Mouse (Mus musculus) erythroblast, embryonic 14.5 days (primary cell): ENCODE measurements around the gene Tex37. TPM values are rescaled to one million over a fixed set of nuclear protein-coding genes. Genes with fewer than 3 reads are reported as not detected.

Experiments
- H3K27me3 ChIP-seq: 2 replicates; pipeline ENCODE4 v1.6.1; 2012; ENCODE audit warnings: inconsistent platforms; ENCODE audit not compliant: control insufficient read depth
- H3K36me3 ChIP-seq: 2 replicates; pipeline ENCODE4 v1.6.1; 2012; ENCODE audit warnings: mild to moderate bottlenecking, inconsistent platforms; ENCODE audit not compliant: control insufficient read depth
- H3K4me1 ChIP-seq: 2 replicates; pipeline ENCODE4 v1.6.1; 2012; ENCODE audit warnings: inconsistent platforms; ENCODE audit not compliant: control insufficient read depth
- H3K4me3 ChIP-seq: replicated peaks from 2 replicates; pipeline ENCODE3; 2012; ENCODE audit warnings: moderate library complexity, mild to moderate bottlenecking, inconsistent platforms
- H3K9me3 ChIP-seq: 2 replicates; pipeline ENCODE4 v1.6.1; 2012; ENCODE audit warnings: low read length, inconsistent platforms, mixed read lengths; ENCODE audit not compliant: control insufficient read depth
- GATA1 ChIP-seq: IDR thresholded peaks from 2 replicates; pipeline ENCODE4 v1.6.1; 2012; ENCODE audit warnings: low read length, inconsistent platforms, mixed read lengths
- TAL1 ChIP-seq: IDR thresholded peaks from 3 replicates; pipeline ENCODE4 v1.6.1; 2012; ENCODE audit warnings: low read length, inconsistent platforms, mixed read lengths
- polyA plus RNA-seq: library from polyadenylated mRNA; stranded (reverse); fragments of >175 nt; gene quantifications from 2 replicates; pipeline ENCODE4 v1.2.3, GENCODE M21; 2012

Tex37 gene
- polyA plus RNA-seq, 1 experiment: not detected

DNA sequence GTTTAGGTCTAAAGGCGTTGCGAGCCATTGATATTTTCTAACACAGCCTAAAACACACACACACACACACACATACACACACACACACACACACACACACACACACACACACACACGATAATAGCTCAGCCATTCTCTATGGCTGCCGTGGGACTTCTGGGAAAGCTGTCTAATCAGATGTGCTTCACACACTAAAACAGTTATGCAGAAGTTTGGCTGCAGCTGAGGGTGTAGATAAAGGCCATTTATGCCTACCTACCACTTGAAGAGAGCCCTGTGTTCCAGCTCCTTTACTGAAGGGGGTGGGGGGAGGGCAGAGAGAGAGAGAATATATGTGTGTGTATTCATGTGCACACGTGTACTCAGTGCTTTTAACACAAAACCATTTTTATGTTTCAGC lies 15.0 kb downstream of the Tex37 start:
- no peak for TF ChIP-seq TAL1
- TF ChIP-seq GATA1: no peak
- Histone ChIP-seq H3K36me3 (peaks cover 61% of the 10 kb centered on the region), H3K4me1 (peaks cover 7% of the 10 kb centered on the region)

DNA sequence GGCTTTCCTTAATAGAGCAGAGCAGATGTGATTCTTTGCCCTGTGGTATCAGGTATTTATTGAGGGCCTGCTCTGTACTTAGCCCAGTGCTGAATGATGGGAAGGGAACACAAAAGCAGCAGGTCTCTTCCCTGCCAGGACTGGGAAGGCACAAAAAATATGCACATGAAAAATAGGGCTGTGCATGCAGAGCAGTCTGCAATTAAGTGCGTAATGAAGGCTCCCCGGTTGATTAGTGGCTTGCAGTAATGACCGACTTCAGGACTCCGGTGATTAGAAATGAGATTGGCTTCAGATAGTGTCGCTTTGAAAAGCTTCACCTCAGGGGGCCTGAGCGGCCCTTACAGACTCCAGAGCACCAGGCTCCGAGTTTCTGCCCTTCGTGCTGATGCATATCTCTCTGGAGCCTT lies 19.1 kb downstream of the Tex37 start:
- H3K9me3 ChIP-seq: no peaks in the 10 kb centered on the region
- H3K27me3 ChIP-seq: no peaks in the 10 kb centered on the region
- no peak overlapping the region for H3K4me3 ChIP-seq
- TF ChIP-seq GATA1 (no peak), TAL1 (no peak)
- peaks cover 69% of the 10 kb centered on the region for H3K36me3 ChIP-seq
- peaks cover 6% of the 10 kb centered on the region for H3K4me1 ChIP-seq

More for the DNA sequence above, 15.0 kb downstream of the Tex37 start:
- Histone ChIP-seq H3K4me3 (no peak overlapping the region), H3K9me3 (no peaks in the 10 kb centered on the region), H3K27me3 (no peaks in the 10 kb centered on the region)

DNA sequence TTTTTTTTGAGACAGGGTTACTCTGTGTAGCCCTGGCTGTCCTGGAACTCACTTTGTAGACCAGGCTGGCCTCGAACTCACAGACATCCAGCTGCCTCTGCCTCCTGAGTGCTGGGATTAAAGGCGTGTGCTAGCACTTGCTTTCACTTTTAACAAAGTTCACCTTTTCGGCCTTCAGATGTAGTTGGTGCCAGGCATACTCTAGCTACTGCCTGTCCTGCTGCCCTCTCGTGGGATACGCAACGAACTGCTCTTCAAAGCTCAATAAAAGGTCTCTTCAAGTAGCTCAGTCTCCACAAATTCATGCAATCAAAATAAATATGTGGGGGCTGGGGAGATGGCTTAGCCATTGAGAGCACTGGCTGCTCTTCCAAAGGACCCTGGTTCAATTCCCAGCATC lies 20.6 kb downstream of the Tex37 start:
- Histone ChIP-seq H3K9me3 (no peaks in the 10 kb centered on the region), H3K4me3 (no peak overlapping the region), H3K36me3 (peaks cover 69% of the 10 kb centered on the region), H3K27me3 (no peaks in the 10 kb centered on the region), H3K4me1 (no peaks in the 10 kb centered on the region)
- TF ChIP-seq TAL1 (no peak), GATA1 (no peak)

DNA sequence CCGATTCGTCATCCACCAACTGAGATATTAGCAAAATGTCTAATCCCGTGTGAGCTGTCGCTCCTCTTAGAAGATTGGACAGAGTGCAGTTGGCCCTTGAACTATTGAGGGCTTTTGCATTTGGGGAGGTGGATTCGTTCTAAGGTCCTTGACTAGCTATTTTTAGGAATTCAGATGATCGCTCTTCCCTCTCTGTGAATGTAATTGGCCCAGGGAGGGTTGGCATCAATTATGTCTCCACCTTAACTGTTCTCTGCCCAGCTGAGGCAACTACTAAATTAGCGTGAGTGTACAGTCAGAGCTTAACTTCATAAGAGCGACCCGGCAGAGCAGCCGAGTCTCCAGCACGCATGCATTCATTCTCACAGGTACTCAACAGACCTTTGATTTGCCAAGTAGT lies 30.7 kb downstream of the Tex37 start:
- H3K36me3 ChIP-seq: peaks cover 94% of the 10 kb centered on the region

DNA sequence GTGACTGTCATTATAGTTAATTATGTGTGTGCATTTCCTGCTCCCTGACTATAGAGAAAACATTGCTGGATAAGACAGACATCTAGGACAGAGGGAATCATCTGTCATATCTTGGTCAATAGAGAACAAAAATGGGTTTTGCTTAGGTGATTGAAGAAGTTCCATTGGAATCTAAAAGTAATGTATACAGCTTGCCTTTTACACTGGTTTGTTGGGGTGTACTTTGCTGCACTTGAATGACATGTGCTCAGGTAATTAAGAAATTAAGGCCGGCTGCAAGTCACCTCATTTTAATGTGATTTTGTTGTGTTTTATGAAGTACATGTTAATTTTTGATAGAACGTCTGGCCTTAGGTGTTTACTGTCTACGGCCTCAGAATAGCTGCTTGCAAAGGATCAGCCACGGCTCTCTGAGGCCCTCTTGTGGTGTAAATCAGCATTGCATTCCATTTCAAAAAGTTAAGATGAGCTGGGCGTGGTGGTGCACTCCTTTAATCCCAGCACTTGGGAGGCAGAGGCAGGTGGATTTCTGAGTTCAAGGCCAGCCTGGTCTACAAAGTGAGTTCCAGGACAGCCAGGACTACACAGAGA lies 37.9 kb downstream of the Tex37 start:
- Histone ChIP-seq H3K9me3 (no peaks in the 10 kb centered on the region), H3K4me3 (no peak overlapping the region), H3K27me3 (no peaks in the 10 kb centered on the region), H3K36me3 (peaks cover 63% of the 10 kb centered on the region), H3K4me1 (no peaks in the 10 kb centered on the region)
- TF ChIP-seq GATA1 (no peak), TAL1 (no peak)

More for the DNA sequence above, 30.7 kb downstream of the Tex37 start:
- no peak for TF ChIP-seq GATA1
- no peak for TF ChIP-seq TAL1
- no peaks in the 10 kb centered on the region for H3K4me1 ChIP-seq
- H3K27me3 ChIP-seq: no peaks in the 10 kb centered on the region
- H3K4me3 ChIP-seq: no peak overlapping the region
- H3K9me3 ChIP-seq: no peaks in the 10 kb centered on the region

DNA sequence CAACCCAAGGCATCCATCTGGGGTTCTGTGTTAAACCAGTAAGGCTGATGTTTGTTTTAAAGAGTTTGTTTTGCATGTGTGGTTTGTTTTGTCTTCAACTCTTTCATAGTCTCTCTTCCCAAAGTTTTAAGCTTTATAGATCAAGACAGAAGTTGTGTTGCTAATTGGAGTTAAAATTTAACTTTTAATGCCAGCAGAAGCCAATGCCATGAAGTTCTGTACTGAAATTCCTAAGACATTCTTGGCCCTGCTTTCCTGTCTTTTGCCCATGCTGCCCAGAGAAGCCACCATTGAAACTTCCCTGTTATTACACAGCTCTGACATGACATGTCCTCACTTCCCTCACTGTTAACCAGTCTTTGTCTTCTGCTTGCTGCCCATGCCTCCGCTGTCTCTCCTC lies 43.7 kb downstream of the Tex37 start:
- no peaks in the 10 kb centered on the region for H3K27me3 ChIP-seq
- no peaks in the 10 kb centered on the region; the same call in 1 of the 2 replicates for H3K4me1 ChIP-seq
- no peaks in the 10 kb centered on the region for H3K9me3 ChIP-seq
- TF ChIP-seq GATA1 (no peak), TAL1 (no peak)
- H3K4me3 ChIP-seq: no peak overlapping the region
- peaks cover 20% of the 10 kb centered on the region for H3K36me3 ChIP-seq

DNA sequence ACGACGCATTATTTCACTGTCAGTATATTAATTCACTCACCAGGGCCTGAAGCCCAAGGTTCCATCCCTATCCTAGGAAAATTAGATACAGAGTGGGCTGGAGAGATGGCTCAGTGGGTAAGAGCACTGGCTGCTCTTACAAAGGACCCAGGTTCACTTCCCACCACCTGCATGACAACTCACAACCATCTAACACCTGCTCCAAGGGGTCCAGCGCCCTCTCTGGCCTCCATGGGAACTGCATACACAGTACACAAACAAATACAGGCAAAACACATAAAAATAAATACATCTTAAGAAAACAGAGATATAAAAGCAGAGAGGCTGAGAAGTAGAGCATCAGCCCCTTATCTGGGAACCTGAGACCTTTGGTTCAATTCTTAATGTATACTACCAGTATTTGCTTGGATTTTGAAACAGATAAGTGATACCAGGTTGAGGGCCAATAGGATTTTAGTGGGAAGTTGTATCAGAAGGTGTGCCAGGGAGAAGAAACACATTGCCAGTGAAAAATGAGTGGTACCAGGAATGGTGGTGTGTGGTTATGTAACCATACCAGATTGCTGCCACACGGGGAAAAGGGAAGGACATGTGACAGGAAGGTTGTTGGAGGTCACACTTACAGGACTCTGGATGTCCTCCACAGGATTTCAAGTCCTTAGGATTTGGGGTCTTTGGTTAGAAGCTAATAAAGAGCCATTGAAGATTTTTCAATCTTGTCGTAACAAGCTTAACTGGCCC lies 44.5 kb downstream of the Tex37 start:
- no peaks in the 10 kb centered on the region; the same call in 1 of the 2 replicates for H3K4me1 ChIP-seq
- H3K36me3 ChIP-seq: peaks cover 12% of the 10 kb centered on the region
- no peaks in the 10 kb centered on the region for H3K9me3 ChIP-seq
- no peaks in the 10 kb centered on the region for H3K27me3 ChIP-seq
- H3K4me3 ChIP-seq: no peak overlapping the region
- TF ChIP-seq TAL1 (no peak), GATA1 (no peak)

DNA sequence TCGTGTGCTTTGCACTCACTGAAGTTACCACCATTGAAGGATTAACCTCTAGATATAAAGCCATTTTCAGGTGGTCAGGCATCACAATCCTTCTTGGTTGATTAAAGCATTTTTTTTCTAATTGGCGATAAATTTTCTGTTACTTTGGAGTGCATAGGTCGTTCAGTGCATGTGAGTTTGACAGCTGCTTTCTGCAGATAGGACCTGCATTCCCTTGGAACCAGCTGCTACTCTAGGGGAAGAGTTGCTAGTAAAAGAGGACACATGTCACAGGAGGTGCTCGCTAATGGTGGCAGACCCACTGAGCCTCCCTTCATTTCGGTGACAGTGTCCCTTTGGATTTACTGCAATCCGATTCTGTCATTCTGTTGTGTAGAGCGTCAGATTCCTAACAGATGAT lies 46.2 kb downstream of the Tex37 start:
- H3K4me3 ChIP-seq: no peak overlapping the region
- no peaks in the 10 kb centered on the region; the same call in 1 of the 2 replicates for H3K4me1 ChIP-seq
- no peaks in the 10 kb centered on the region for H3K27me3 ChIP-seq
- H3K9me3 ChIP-seq: no peaks in the 10 kb centered on the region
- no peak for TF ChIP-seq TAL1
- no peak for TF ChIP-seq GATA1
- H3K36me3 ChIP-seq: peaks cover 5% of the 10 kb centered on the region

DNA sequence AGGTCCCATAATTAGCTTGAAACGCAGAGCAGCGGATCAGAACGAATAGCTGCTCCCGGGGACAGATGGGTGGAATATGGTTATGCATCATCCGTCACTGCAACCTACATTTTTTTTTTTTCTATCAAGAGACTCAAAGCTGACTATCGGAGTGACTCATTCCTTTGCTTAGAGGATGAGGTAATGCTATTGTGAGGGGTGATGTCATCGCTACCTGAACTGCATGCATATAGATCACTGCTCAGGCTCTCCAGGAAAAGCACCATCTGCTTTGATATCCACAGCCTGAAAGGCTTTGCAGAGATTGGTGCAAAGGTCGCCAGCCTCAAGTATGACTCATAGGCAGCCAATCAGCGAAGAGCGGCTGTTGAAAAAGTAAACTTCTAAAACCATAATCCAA lies 46.6 kb downstream of the Tex37 start:
- Histone ChIP-seq H3K27me3 (no peaks in the 10 kb centered on the region), H3K9me3 (no peaks in the 10 kb centered on the region), H3K4me1 (no peaks in the 10 kb centered on the region; the same call in 1 of the 2 replicates), H3K4me3 (no peak overlapping the region), H3K36me3 (peaks cover 5% of the 10 kb centered on the region)
- TF ChIP-seq TAL1 (no peak), GATA1 (no peak)
